8 mouse cellular contexts compared by ENCODE assay signal in the genomic region with DNA sequence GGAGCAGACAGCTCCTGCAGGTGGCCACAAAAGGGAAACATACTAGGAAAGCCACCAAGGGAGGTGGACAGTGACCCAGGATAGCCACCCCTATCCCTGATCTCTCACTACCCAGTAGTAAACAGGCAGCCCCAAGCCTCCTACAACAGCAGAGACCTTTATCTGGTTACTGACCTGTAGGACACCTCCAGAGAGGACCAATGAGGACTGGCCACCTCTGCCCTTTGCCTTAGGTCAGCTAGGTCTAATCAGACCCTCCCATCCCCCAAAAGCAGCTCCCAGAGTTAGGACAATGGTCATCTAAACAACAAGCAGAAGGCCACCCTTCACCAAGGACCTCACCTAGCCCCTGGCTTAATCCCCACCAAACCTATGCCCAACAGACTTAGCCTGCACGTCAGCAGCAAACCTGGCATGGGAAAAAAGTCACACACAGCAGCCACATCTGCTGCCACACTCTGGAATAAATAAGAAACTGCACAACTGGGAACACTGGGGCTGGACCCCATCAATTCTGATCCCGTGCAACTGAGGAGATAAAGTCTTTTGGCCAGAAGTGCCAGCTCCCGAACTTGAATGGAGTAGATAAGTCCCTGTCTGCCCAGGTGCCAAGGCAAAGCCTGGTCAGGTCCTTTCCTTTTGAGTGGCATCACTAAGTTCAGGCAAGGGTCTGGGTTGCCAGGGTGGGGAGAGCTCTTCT. TPM values are rescaled to one million over a fixed set of nuclear protein-coding genes. Genes with fewer than 3 reads are reported as not detected.
DNase-seq lines count a peak whose midpoint lies in the region; ATAC-seq lines count a peak whose summit lies in the region.

No protein-coding gene starts in this region.

- peaks cover 20% of the 10 kb centered on the region for H3K4me1 ChIP-seq in kidney, embryonic 15.5 days
- H3K4me1 ChIP-seq in embryonic facial prominence, embryonic 11.5 days (ENCODE audit: control insufficient read depth, insufficient read depth, low read length): no peaks in the 10 kb centered on the region
- H3K4me1 ChIP-seq in intestine, embryonic 16.5 days (ENCODE audit: control insufficient read depth, insufficient read depth, low read length): peaks cover 13% of the 10 kb centered on the region
- H3K4me1 ChIP-seq in neural tube, embryonic 12.5 days: peaks cover 17% of the 10 kb centered on the region

- no peak overlapping the region for H3K9ac ChIP-seq in kidney, embryonic 15.5 days
- no peak overlapping the region; the same call in 1 of the 2 replicates for H3K9ac ChIP-seq in embryonic facial prominence, embryonic 11.5 days (replicated peaks; ENCODE audit: low read length)
- peak overlapping the region; percentile 70; the same call in 1 of the 2 replicates for H3K9ac ChIP-seq in intestine, embryonic 16.5 days (ENCODE audit: low read depth, low read length)
- H3K9ac ChIP-seq in neural tube, embryonic 12.5 days: peak overlapping the region; percentile 72; the same call in 1 of the 2 replicates

- peaks cover 41% of the 10 kb centered on the region for H3K27me3 ChIP-seq in kidney, embryonic 15.5 days
- no peaks in the 10 kb centered on the region; the same call in 1 of the 2 replicates for H3K27me3 ChIP-seq in embryonic facial prominence, embryonic 11.5 days (ENCODE audit: control insufficient read depth, insufficient read depth, low read length)
- peaks cover 5% of the 10 kb centered on the region; the same call in 1 of the 2 replicates for H3K27me3 ChIP-seq in intestine, embryonic 16.5 days (replicated peaks; ENCODE audit: control insufficient read depth, insufficient read depth, low read length)
- peaks cover 16% of the 10 kb centered on the region for H3K27me3 ChIP-seq in neural tube, embryonic 12.5 days (replicated peaks)

- ATAC-seq in kidney, embryonic 15.5 days (replicated peaks; ENCODE audit: low FRiP score): no peak
- ATAC-seq in embryonic facial prominence, embryonic 11.5 days (replicated peaks; ENCODE audit: insufficient number of reproducible peaks, low FRiP score, low TSS enrichment, low read depth): no peak
- peak; percentile 13; the same call in 1 of the 2 replicates for ATAC-seq in intestine, embryonic 16.5 days
- ATAC-seq in neural tube, embryonic 12.5 days (ENCODE audit: low FRiP score, low read depth): no peak

- no peaks in the 10 kb centered on the region for H3K9me3 ChIP-seq in kidney, embryonic 15.5 days (replicated peaks)
- H3K9me3 ChIP-seq in embryonic facial prominence, embryonic 11.5 days (replicated peaks; ENCODE audit: control insufficient read depth, low read length): no peaks in the 10 kb centered on the region
- no peaks in the 10 kb centered on the region for H3K9me3 ChIP-seq in intestine, embryonic 16.5 days (ENCODE audit: control insufficient read depth, low read length)
- no peaks in the 10 kb centered on the region for H3K9me3 ChIP-seq in neural tube, embryonic 12.5 days

- WGBS in kidney, embryonic 15.5 days: 25% methylated on average over 3 of the region's 3 CpGs
- 31% methylated on average over 3 of the region's 3 CpGs for WGBS in embryonic facial prominence, embryonic 11.5 days
- 23% methylated on average over 3 of the region's 3 CpGs for WGBS in intestine, embryonic 16.5 days
- WGBS in neural tube, embryonic 12.5 days: 40% methylated on average over 3 of the region's 3 CpGs

- H3K4me3 ChIP-seq in kidney, embryonic 15.5 days (replicated peaks): peak overlapping the region; percentile 49
- peak overlapping the region; percentile 58 for H3K4me3 ChIP-seq in embryonic facial prominence, embryonic 11.5 days (ENCODE audit: low read depth, low read length)
- H3K4me3 ChIP-seq in intestine, embryonic 16.5 days (ENCODE audit: low read length): peak overlapping the region; percentile 63
- H3K4me3 ChIP-seq in neural tube, embryonic 12.5 days: peak overlapping the region; percentile 59; the same call in 1 of the 2 replicates

- H3K4me2 ChIP-seq in kidney, embryonic 15.5 days: peak overlapping the region; percentile 87
- H3K4me2 ChIP-seq in embryonic facial prominence, embryonic 11.5 days (ENCODE audit: low read depth, low read length): peak overlapping the region; percentile 83
- H3K4me2 ChIP-seq in intestine, embryonic 16.5 days (ENCODE audit: low read depth, low read length): peak overlapping the region; percentile 99
- H3K4me2 ChIP-seq in neural tube, embryonic 12.5 days (replicated peaks): peak overlapping the region; percentile 95

- no peaks in the 10 kb centered on the region for H3K36me3 ChIP-seq in kidney, embryonic 15.5 days
- no peaks in the 10 kb centered on the region for H3K36me3 ChIP-seq in embryonic facial prominence, embryonic 11.5 days (replicated peaks; ENCODE audit: control insufficient read depth, insufficient read depth, low read depth, low read length)
- H3K36me3 ChIP-seq in intestine, embryonic 16.5 days (ENCODE audit: control insufficient read depth, insufficient read depth, low read length): no peaks in the 10 kb centered on the region
- no peaks in the 10 kb centered on the region for H3K36me3 ChIP-seq in neural tube, embryonic 12.5 days

- no peak for DNase-seq in kidney, adult 11 months
- peak; percentile 25 for DNase-seq in embryonic facial prominence, embryonic 11.5 days (ENCODE audit: low spot score)
- no peak for DNase-seq in frontal cortex, postnatal 25 days (ENCODE audit: low spot score in 2 of 2)
- DNase-seq in right cerebral cortex, adult 18-20 months: no peak
- DNase-seq in gastrocnemius, postnatal 4 days (ENCODE audit: low spot score in 2 of 2): no peak

- H3K27ac ChIP-seq in kidney, embryonic 15.5 days: no peak overlapping the region
- H3K27ac ChIP-seq in embryonic facial prominence, embryonic 11.5 days (replicated peaks; ENCODE audit: low read depth, low read length): no peak overlapping the region
- H3K27ac ChIP-seq in intestine, embryonic 16.5 days (ENCODE audit: low read length): no peak overlapping the region
- H3K27ac ChIP-seq in neural tube, embryonic 12.5 days: no peak overlapping the region

RNA-seq across cellular contexts. Expression of a gene that starts 5.7 kb away (rescaled TPM):
- 1.3 and 2.2 TPM in 2 replicates for polyA plus RNA-seq in kidney, embryonic 15.5 days (2015; fragmentation: Nextera tagmentation; extraction: Ambion mirVana)
- 1.3 and 1.5 TPM in 2 replicates for polyA plus RNA-seq in embryonic facial prominence, embryonic 11.5 days (2014; fragmentation: Nextera tagmentation; extraction: Ambion mirVana)
- 1.7 and 2.9 TPM in 2 replicates for polyA plus RNA-seq in intestine, embryonic 16.5 days (2015; fragmentation: Nextera tagmentation; extraction: Ambion mirVana)
- 2.3 and 3.1 TPM in 2 replicates for polyA plus RNA-seq in neural tube, embryonic 12.5 days (2016; fragmentation: Nextera tagmentation; extraction: Ambion mirVana)
- total RNA-seq in gastrocnemius, postnatal 4 days (2021): 1 to 10 TPM; 2.3 to 2.6 TPM

RNA-seq across cellular contexts. Expression of a gene that starts 17.5 kb away (rescaled TPM):
- 27.4 and 28.2 TPM in 2 replicates for polyA plus RNA-seq in kidney, embryonic 15.5 days (2015; fragmentation: Nextera tagmentation; extraction: Ambion mirVana)
- polyA plus RNA-seq in embryonic facial prominence, embryonic 11.5 days (2014; fragmentation: Nextera tagmentation; extraction: Ambion mirVana): 26.1 and 26.4 TPM in 2 replicates
- polyA plus RNA-seq in intestine, embryonic 16.5 days (2015; fragmentation: Nextera tagmentation; extraction: Ambion mirVana): 17.3 and 19.2 TPM in 2 replicates
- polyA plus RNA-seq in neural tube, embryonic 12.5 days (2016; fragmentation: Nextera tagmentation; extraction: Ambion mirVana): 40.0 and 41.2 TPM in 2 replicates
- 10 to 100 TPM; 12.8 to 18.1 TPM for total RNA-seq in gastrocnemius, postnatal 4 days (2021)

RNA-seq across cellular contexts. Expression of a gene that starts 22.3 kb away (rescaled TPM):
- 15.9 and 16.0 TPM in 2 replicates for polyA plus RNA-seq in kidney, embryonic 15.5 days (2015; fragmentation: Nextera tagmentation; extraction: Ambion mirVana)
- polyA plus RNA-seq in embryonic facial prominence, embryonic 11.5 days (2014; fragmentation: Nextera tagmentation; extraction: Ambion mirVana): 6.7 and 8.7 TPM in 2 replicates
- polyA plus RNA-seq in intestine, embryonic 16.5 days (2015; fragmentation: Nextera tagmentation; extraction: Ambion mirVana): 38.1 and 41.6 TPM in 2 replicates
- 4.5 and 5.6 TPM in 2 replicates for polyA plus RNA-seq in neural tube, embryonic 12.5 days (2016; fragmentation: Nextera tagmentation; extraction: Ambion mirVana)
- 10 to 100 TPM in 1 of 2 experiments, 1 to 10 TPM in 1; 10.0 to 12.5 TPM for total RNA-seq in gastrocnemius, postnatal 4 days (2021)

RNA-seq across cellular contexts. Expression of a gene that starts 42.6 kb away (rescaled TPM):
- 7.2 and 9.0 TPM in 2 replicates for polyA plus RNA-seq in kidney, embryonic 15.5 days (2015; fragmentation: Nextera tagmentation; extraction: Ambion mirVana)
- polyA plus RNA-seq in embryonic facial prominence, embryonic 11.5 days (2014; fragmentation: Nextera tagmentation; extraction: Ambion mirVana): 3.5 and 3.6 TPM in 2 replicates
- 3.0 TPM in 2 replicates for polyA plus RNA-seq in intestine, embryonic 16.5 days (2015; fragmentation: Nextera tagmentation; extraction: Ambion mirVana)
- polyA plus RNA-seq in neural tube, embryonic 12.5 days (2016; fragmentation: Nextera tagmentation; extraction: Ambion mirVana): 7.6 and 8.3 TPM in 2 replicates
- 10 to 100 TPM in 1 of 2 experiments, 1 to 10 TPM in 1; 8.7 to 10.3 TPM for total RNA-seq in gastrocnemius, postnatal 4 days (2021)

RNA-seq across cellular contexts. Expression of a gene that starts 42.6 kb away (rescaled TPM):
- polyA plus RNA-seq in kidney, embryonic 15.5 days (2015; fragmentation: Nextera tagmentation; extraction: Ambion mirVana): 57.8 and 61.7 TPM in 2 replicates
- polyA plus RNA-seq in embryonic facial prominence, embryonic 11.5 days (2014; fragmentation: Nextera tagmentation; extraction: Ambion mirVana): 82.7 and 84.6 TPM in 2 replicates
- 40.4 and 41.8 TPM in 2 replicates for polyA plus RNA-seq in intestine, embryonic 16.5 days (2015; fragmentation: Nextera tagmentation; extraction: Ambion mirVana)
- 65.7 and 70.1 TPM in 2 replicates for polyA plus RNA-seq in neural tube, embryonic 12.5 days (2016; fragmentation: Nextera tagmentation; extraction: Ambion mirVana)
- total RNA-seq in gastrocnemius, postnatal 4 days (2021): 10 to 100 TPM; 41.2 to 50.6 TPM

Comparison
In these comparisons a context has a peak if more than half of its experiments do, and no peak if none do; other contexts are left out.
1. H3K9ac ChIP-seq: peak in intestine, embryonic 16.5 days (single experiment) and neural tube, embryonic 12.5 days (single experiment); none in kidney, embryonic 15.5 days (single experiment) and embryonic facial prominence, embryonic 11.5 days (single experiment).
2. Peak in every context shown above with its lines, with median percentiles within 50 percentile points of each other: H3K4me2 ChIP-seq and H3K4me3 ChIP-seq.